Mouse (Mus musculus) midbrain, embryonic 14.5 days (tissue): ENCODE results near the gene Ufsp2. TPM values are rescaled to one million over a fixed set of nuclear protein-coding genes. Genes with fewer than 3 reads are reported as not detected.
A peak's percentile ranks its signal among the peaks of the same experiment; 100 is the strongest.

Source experiments
- ATAC-seq: fragments of 200-750 bp; cut with Nextera tagmentation; 2 replicates; pipeline ENCODE4 v1.8.0; 2017; ENCODE audit warnings: moderate number of reproducible peaks, moderate library complexity; ENCODE audit not compliant: low FRiP score, low TSS enrichment
- DNase-seq: peaks from one replicate; pipeline ENCODE4 v3.0.0-alpha.2; 2015
- H3K27ac ChIP-seq: fragments of 300-500 bp; sonication (generic); replicated peaks from 2 replicates; pipeline ENCODE4 v1.5.1; 2014; ENCODE audit warnings: mild to moderate bottlenecking, low read depth, low read length, moderate library complexity
- H3K27me3 ChIP-seq: fragments of 300-500 bp; sonication (generic); 2 replicates; pipeline ENCODE4 v1.6.1; 2014; ENCODE audit warnings: low read length, control low read depth, mixed read lengths; ENCODE audit not compliant: control insufficient read depth, insufficient read depth
- H3K36me3 ChIP-seq: fragments of 300-500 bp; sonication (generic); 2 replicates; pipeline ENCODE4 v1.6.1; 2014; ENCODE audit warnings: low read length, control low read depth; ENCODE audit not compliant: control insufficient read depth, insufficient read depth
- H3K4me1 ChIP-seq: fragments of 300-500 bp; sonication (generic); 2 replicates; pipeline ENCODE4 v1.6.1; 2014; ENCODE audit warnings: mild to moderate bottlenecking, antibody characterized with exemption, low read length, control low read depth; ENCODE audit not compliant: control insufficient read depth, insufficient read depth
- H3K4me2 ChIP-seq: fragments of 300-500 bp; sonication (generic); 2 replicates; pipeline ENCODE4 v1.6.1; 2014; ENCODE audit warnings: mild to moderate bottlenecking, low read length, moderate library complexity
- H3K4me3 ChIP-seq: fragments of 300-500 bp; sonication (generic); replicated peaks from 2 replicates; pipeline ENCODE4 v1.5.1; 2014; ENCODE audit warnings: low read depth, low read length
- H3K9ac ChIP-seq: fragments of 300-500 bp; sonication (generic); replicated peaks from 2 replicates; pipeline ENCODE4 v1.6.1; 2014; ENCODE audit warnings: mild to moderate bottlenecking, low read length, moderate library complexity
- H3K9me3 ChIP-seq: fragments of 300-500 bp; sonication (generic); 2 replicates; pipeline ENCODE4 v1.6.1; 2016; ENCODE audit warnings: low read length, control low read depth, mixed read lengths; ENCODE audit not compliant: control insufficient read depth
- WGBS: fragments of 180-500 bp; shearing (Covaris S2); extraction: QIAGEN DNeasy Blood & Tissue Kit; methylation state at CpG from one replicate; pipeline ENCODE4 v1.1.7; 2014; 5-methylcytosine and 5-hydroxymethylcytosine counted together
- polyA plus RNA-seq: library from polyadenylated mRNA; unstranded; fragments of >200 nt; fragmentation: Nextera tagmentation; extraction: Ambion mirVana; gene quantifications from 2 replicates; pipeline ENCODE4 v1.2.1, GENCODE M21; 2014

Gene Ufsp2
- polyA plus RNA-seq: 58.6 and 62.9 TPM in 2 replicates

GRCm38 (mm10) chr8:45975126-45975836, at the start of gene Ufsp2, which contains the start of gene 1700029J07Rik:
Gene Ufsp2, plus strand, starts transcription at chr8:45975528.
Gene 1700029J07Rik, minus strand, starts transcription at chr8:45975252.
- Histone ChIP-seq H3K4me2 (peak within 1 kb of the TSS; percentile 81), H3K27me3 (no peaks in the 10 kb centered on the region), H3K36me3 (peaks cover 4% of the 10 kb centered on the region; the same call in 1 of the 2 replicates), H3K9me3 (peaks cover 4% of the 10 kb centered on the region; the same call in 1 of the 2 replicates), H3K9ac (peak within 1 kb of the TSS; percentile 65), H3K4me3 (peak within 1 kb of the TSS; percentile 62), H3K27ac (peak within 1 kb of the TSS; percentile 77), H3K4me1 (peaks cover 12% of the 10 kb centered on the region)
- DNase-seq (peak; percentile 100), ATAC-seq (peak; percentile 99)
- WGBS: 2% methylated on average over 57 of the region's 57 CpGs

GRCm38 (mm10) chr8:45934582-45935014, 40.7 kb upstream of the Ufsp2 start, which contains the start of gene Ccdc110:
Gene Ccdc110, plus strand, starts transcription at chr8:45934619.
- Histone ChIP-seq H3K27me3 (no peaks in the 10 kb centered on the region), H3K4me2 (peak within 1 kb of the TSS; percentile 63), H3K4me1 (no peaks in the 10 kb centered on the region), H3K27ac (no peak within 1 kb of the TSS), H3K36me3 (no peaks in the 10 kb centered on the region), H3K4me3 (peak within 1 kb of the TSS; percentile 36), H3K9me3 (peaks cover 4% of the 10 kb centered on the region; the same call in 1 of the 2 replicates), H3K9ac (peak within 1 kb of the TSS; percentile 29; the same call in 1 of the 2 replicates)
- 2% methylated on average over 23 of the region's 23 CpGs for WGBS
- ATAC-seq: peak; percentile 86
- DNase-seq: peak; percentile 97

DNA sequence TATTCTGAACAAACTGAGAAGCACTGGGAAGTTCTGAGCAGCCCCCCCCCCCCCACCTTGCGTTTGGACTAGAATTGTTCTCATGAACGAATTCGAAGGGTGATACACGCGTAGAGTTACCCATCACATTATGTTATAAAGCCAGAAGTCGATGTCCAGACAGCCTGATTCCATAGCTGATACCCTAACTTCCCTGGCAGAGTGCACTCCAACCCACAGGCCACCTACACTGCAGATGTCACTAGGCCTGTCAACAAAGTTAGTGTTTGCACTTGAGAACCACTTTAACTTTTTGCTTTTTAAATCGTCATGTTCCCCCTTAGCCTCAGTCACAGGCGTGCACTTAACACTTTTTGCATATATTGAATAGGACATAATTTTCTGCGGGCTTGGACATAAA, 38.3 kb upstream of the Ufsp2 start:
- DNase-seq (no peak), ATAC-seq (no peak)
- no peak overlapping the region for H3K9ac ChIP-seq
- H3K4me2 ChIP-seq: no peak overlapping the region
- H3K9me3 ChIP-seq: no peaks in the 10 kb centered on the region
- H3K4me1 ChIP-seq: no peaks in the 10 kb centered on the region
- H3K27me3 ChIP-seq: no peaks in the 10 kb centered on the region
- no peak overlapping the region for H3K4me3 ChIP-seq
- no peaks in the 10 kb centered on the region for H3K36me3 ChIP-seq
- no peak overlapping the region for H3K27ac ChIP-seq
- 89% methylated on average over 9 of the region's 9 CpGs for WGBS

- no peak overlapping the region for H3K4me3 ChIP-seq
- H3K27ac ChIP-seq: no peak overlapping the region
- H3K36me3 ChIP-seq: no peaks in the 10 kb centered on the region
- no peaks in the 10 kb centered on the region for H3K9me3 ChIP-seq
- no peak overlapping the region for H3K9ac ChIP-seq
- DNase-seq (no peak), ATAC-seq (no peak)
- H3K27me3 ChIP-seq: no peaks in the 10 kb centered on the region
- WGBS: 94% methylated on average over 4 of the region's 4 CpGs
- no peaks in the 10 kb centered on the region for H3K4me1 ChIP-seq
- no peak overlapping the region for H3K4me2 ChIP-seq
These were observed 29.0 kb upstream of the Ufsp2 start for GRCm38 (mm10) chr8:45946283-45946682.

DNA sequence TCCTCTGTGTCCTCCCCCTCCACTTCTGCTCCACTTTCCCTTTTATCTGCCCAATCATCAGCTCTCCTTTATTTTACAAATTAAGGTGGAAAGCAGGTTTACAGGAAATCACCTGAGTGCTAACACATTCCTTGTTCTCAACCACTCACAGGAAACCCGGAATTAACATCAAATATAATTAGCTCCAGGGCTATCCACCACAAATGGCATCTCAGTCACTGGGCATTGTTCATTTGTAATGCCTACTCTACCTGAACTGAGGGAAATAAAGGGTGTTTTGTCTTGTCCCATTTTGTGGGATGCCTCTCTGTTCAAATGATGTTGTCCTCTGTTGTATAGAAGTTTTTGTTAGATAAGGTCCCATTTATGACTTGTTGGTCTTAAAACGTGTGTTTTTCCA, 24.7 kb upstream of the Ufsp2 start:
- Histone ChIP-seq H3K4me2 (no peak overlapping the region), H3K4me1 (no peaks in the 10 kb centered on the region), H3K9me3 (no peaks in the 10 kb centered on the region), H3K27me3 (no peaks in the 10 kb centered on the region), H3K9ac (no peak overlapping the region), H3K36me3 (no peaks in the 10 kb centered on the region), H3K4me3 (no peak overlapping the region), H3K27ac (no peak overlapping the region)
- ATAC-seq (no peak), DNase-seq (no peak)
- WGBS: 58% methylated on average over 2 of the region's 2 CpGs

DNA sequence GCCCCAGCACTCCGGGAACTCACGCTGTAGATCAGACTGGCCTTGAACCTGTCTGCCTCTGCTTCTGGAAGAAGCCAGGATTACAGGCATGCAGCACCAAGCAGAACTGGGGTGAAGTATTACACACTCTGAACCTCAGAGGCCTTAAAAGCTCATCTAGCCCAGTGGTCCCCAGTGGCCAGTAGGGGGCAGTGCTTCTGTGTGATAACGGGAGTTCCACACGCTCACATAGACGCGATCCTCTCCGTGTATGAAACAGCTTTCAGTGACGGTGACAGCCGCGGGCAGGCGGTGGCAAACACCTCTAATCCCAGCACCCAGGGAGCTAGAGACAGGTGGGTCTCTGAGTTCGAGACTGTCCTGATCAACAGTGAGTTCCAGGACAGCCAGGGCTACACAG, 4.4 kb upstream of the Ufsp2 start:
- Histone ChIP-seq H3K9ac (no peak overlapping the region), H3K4me2 (no peak overlapping the region), H3K4me1 (peaks cover 8% of the 10 kb centered on the region), H3K36me3 (no peaks in the 10 kb centered on the region), H3K27me3 (no peaks in the 10 kb centered on the region), H3K4me3 (no peak overlapping the region), H3K27ac (no peak overlapping the region), H3K9me3 (peaks cover 4% of the 10 kb centered on the region; the same call in 1 of the 2 replicates)
- DNase-seq (no peak), ATAC-seq (no peak)
- WGBS: 95% methylated on average over 12 of the region's 12 CpGs

GRCm38 (mm10) chr8:45973988-45974505, 1.3 kb upstream of the Ufsp2 start:
- no peak for DNase-seq
- WGBS: 79% methylated on average over 8 of the region's 8 CpGs
- peak overlapping the region; percentile 81 for H3K4me2 ChIP-seq

GRCm38 (mm10) chr8:45975837-45976468, 625 bp downstream of the Ufsp2 start:
- Histone ChIP-seq H3K4me2 (peak overlapping the region; percentile 81), H3K9me3 (peaks cover 4% of the 10 kb centered on the region; the same call in 1 of the 2 replicates), H3K27me3 (no peaks in the 10 kb centered on the region), H3K9ac (peak overlapping the region; percentile 54), H3K4me1 (peaks cover 12% of the 10 kb centered on the region), H3K4me3 (peak overlapping the region; percentile 62), H3K27ac (no peak overlapping the region), H3K36me3 (peaks cover 8% of the 10 kb centered on the region; the same call in 1 of the 2 replicates)
- 72% methylated on average over 11 of the region's 11 CpGs for WGBS
- DNase-seq: no peak
- no peak for ATAC-seq

More at GRCm38 (mm10) chr8:45973988-45974505, 1.3 kb upstream of the Ufsp2 start:
- Histone ChIP-seq H3K27ac (no peak overlapping the region), H3K36me3 (no peaks in the 10 kb centered on the region), H3K9me3 (peaks cover 4% of the 10 kb centered on the region; the same call in 1 of the 2 replicates), H3K4me1 (peaks cover 12% of the 10 kb centered on the region), H3K9ac (peak overlapping the region; percentile 65; the same call in 1 of the 2 replicates), H3K4me3 (no peak overlapping the region), H3K27me3 (no peaks in the 10 kb centered on the region)
- ATAC-seq: no peak
